Mouse (Mus musculus): Measurements from ENCODE around the gene Tmem129. TPM values are rescaled to one million over a fixed set of nuclear protein-coding genes. Genes with fewer than 3 reads are reported as not detected.

Gene Tmem129
- polyA plus RNA-seq, 1 experiment from 2014 or later = 38.3 TPM

GRCm38 (mm10) chr5:33687142-33687541 is 28.9 kb upstream of the Tmem129 start:
- H3K27ac ChIP-seq (ENCODE audit: low read depth) = no peak overlapping the region
- no peak overlapping the region for H3K9ac ChIP-seq
- H3K27me3 ChIP-seq (ENCODE audit: insufficient read depth, low read length) = no peaks in the 10 kb centered on the region
- WGBS = 65% methylated on average over 4 of the region's 4 CpGs
- ATAC-seq (ENCODE audit: insufficient read depth) (no peak), DNase-seq (no peak)
- no peak overlapping the region for H3K4me2 ChIP-seq
- peaks cover 22% of the 10 kb centered on the region for H3K4me1 ChIP-seq (ENCODE audit: insufficient read depth)
- no peaks in the 10 kb centered on the region for H3K9me3 ChIP-seq (ENCODE audit: low read depth, low read length)
- no peak overlapping the region for H3K4me3 ChIP-seq (ENCODE audit: low read depth, low read length)
- H3K36me3 ChIP-seq (ENCODE audit: insufficient read depth) = no peaks in the 10 kb centered on the region
- TF ChIP-seq CTCF (IDR thresholded peaks at IDR 0.05; ENCODE audit: low read depth) = no peak

- 82% methylated on average over 4 of the region's 4 CpGs for WGBS
- H3K4me1 ChIP-seq (ENCODE audit: insufficient read depth) = peaks cover 15% of the 10 kb centered on the region
- no peak for DNase-seq
- no peaks in the 10 kb centered on the region for H3K27me3 ChIP-seq (ENCODE audit: insufficient read depth, low read length)
- no peaks in the 10 kb centered on the region for H3K36me3 ChIP-seq (ENCODE audit: insufficient read depth)
- H3K27ac ChIP-seq (ENCODE audit: low read depth) = no peak overlapping the region
- TF ChIP-seq CTCF (IDR thresholded peaks at IDR 0.05; ENCODE audit: low read depth) = no peak
- no peaks in the 10 kb centered on the region for H3K9me3 ChIP-seq (ENCODE audit: low read depth, low read length)
- no peak overlapping the region for H3K4me3 ChIP-seq (ENCODE audit: low read depth, low read length)
- no peak for ATAC-seq (ENCODE audit: insufficient read depth)
- H3K4me2 ChIP-seq = no peak overlapping the region
- no peak overlapping the region for H3K9ac ChIP-seq
Observed at GRCm38 (mm10) chr5:33684932-33685331, 26.7 kb upstream of the Tmem129 start.

- Histone ChIP-seq H3K4me1 (ENCODE audit: insufficient read depth) (peaks cover 9% of the 10 kb centered on the region), H3K9me3 (ENCODE audit: low read depth, low read length) (no peaks in the 10 kb centered on the region), H3K4me3 (ENCODE audit: low read depth, low read length) (no peak overlapping the region), H3K4me2 (no peak overlapping the region), H3K36me3 (ENCODE audit: insufficient read depth) (no peaks in the 10 kb centered on the region), H3K27me3 (ENCODE audit: insufficient read depth, low read length) (no peaks in the 10 kb centered on the region), H3K27ac (ENCODE audit: low read depth) (no peak overlapping the region), H3K9ac (no peak overlapping the region)
- 41% methylated on average over 7 of the region's 7 CpGs for WGBS
- peak; percentile 82 for TF ChIP-seq CTCF (IDR thresholded peaks at IDR 0.05; ENCODE audit: low read depth)
- ATAC-seq (ENCODE audit: insufficient read depth) = peak; percentile 64; the same call in 1 of the 2 replicates
- DNase-seq = peak; percentile 87
Observed at GRCm38 (mm10) chr5:33683897-33684652, 25.9 kb upstream of the Tmem129 start.

GRCm38 (mm10) chr5:33682963-33683362 is 24.7 kb upstream of the Tmem129 start:
- TF ChIP-seq CTCF (IDR thresholded peaks at IDR 0.05; ENCODE audit: low read depth) = no peak
- DNase-seq = no peak
- no peaks in the 10 kb centered on the region for H3K36me3 ChIP-seq (ENCODE audit: insufficient read depth)

GRCm38 (mm10) chr5:33681611-33682388 is 23.6 kb upstream of the Tmem129 start:
- Histone ChIP-seq H3K4me2 (no peak overlapping the region), H3K4me3 (ENCODE audit: low read depth, low read length) (no peak overlapping the region)
- WGBS = 73% methylated on average over 15 of the region's 15 CpGs

More at GRCm38 (mm10) chr5:33682963-33683362, 24.7 kb upstream of the Tmem129 start:
- ATAC-seq (ENCODE audit: insufficient read depth) = no peak
- Histone ChIP-seq H3K4me2 (no peak overlapping the region), H3K27ac (ENCODE audit: low read depth) (no peak overlapping the region), H3K9ac (no peak overlapping the region), H3K4me1 (ENCODE audit: insufficient read depth) (no peaks in the 10 kb centered on the region), H3K9me3 (ENCODE audit: low read depth, low read length) (no peaks in the 10 kb centered on the region), H3K27me3 (ENCODE audit: insufficient read depth, low read length) (no peaks in the 10 kb centered on the region), H3K4me3 (ENCODE audit: low read depth, low read length) (no peak overlapping the region)
- 85% methylated on average over 4 of the region's 4 CpGs for WGBS

GRCm38 (mm10) chr5:33681044-33681443 is 22.8 kb upstream of the Tmem129 start:
- WGBS = 57% methylated on average over 3 of the region's 3 CpGs

More at GRCm38 (mm10) chr5:33681611-33682388, 23.6 kb upstream of the Tmem129 start:
- Histone ChIP-seq H3K27ac (ENCODE audit: low read depth) (no peak overlapping the region), H3K9me3 (ENCODE audit: low read depth, low read length) (no peaks in the 10 kb centered on the region), H3K36me3 (ENCODE audit: insufficient read depth) (no peaks in the 10 kb centered on the region), H3K27me3 (ENCODE audit: insufficient read depth, low read length) (no peaks in the 10 kb centered on the region), H3K9ac (no peak overlapping the region), H3K4me1 (ENCODE audit: insufficient read depth) (no peaks in the 10 kb centered on the region)
- no peak for ATAC-seq (ENCODE audit: insufficient read depth)
- no peak for DNase-seq
- TF ChIP-seq CTCF (IDR thresholded peaks at IDR 0.05; ENCODE audit: low read depth) = no peak

GRCm38 (mm10) chr5:33678244-33678643 is 20.0 kb upstream of the Tmem129 start:
- no peak overlapping the region for H3K4me2 ChIP-seq
- H3K36me3 ChIP-seq (ENCODE audit: insufficient read depth) = peaks cover 5% of the 10 kb centered on the region; the same call in 1 of the 2 replicates
- H3K9ac ChIP-seq = no peak overlapping the region
- no peak overlapping the region for H3K4me3 ChIP-seq (ENCODE audit: low read depth, low read length)
- no peaks in the 10 kb centered on the region for H3K9me3 ChIP-seq (ENCODE audit: low read depth, low read length)
- TF ChIP-seq CTCF (IDR thresholded peaks at IDR 0.05; ENCODE audit: low read depth) = no peak
- no peaks in the 10 kb centered on the region for H3K4me1 ChIP-seq (ENCODE audit: insufficient read depth)
- DNase-seq (peak; percentile 53), ATAC-seq (ENCODE audit: insufficient read depth) (no peak)
- H3K27me3 ChIP-seq (ENCODE audit: insufficient read depth, low read length) = no peaks in the 10 kb centered on the region
- H3K27ac ChIP-seq (ENCODE audit: low read depth) = peak overlapping the region; percentile 61; the same call in 1 of the 2 replicates
- 44% methylated on average over 5 of the region's 5 CpGs for WGBS

More at GRCm38 (mm10) chr5:33681044-33681443, 22.8 kb upstream of the Tmem129 start:
- Histone ChIP-seq H3K27ac (ENCODE audit: low read depth) (no peak overlapping the region), H3K4me2 (no peak overlapping the region), H3K36me3 (ENCODE audit: insufficient read depth) (no peaks in the 10 kb centered on the region), H3K9ac (no peak overlapping the region), H3K9me3 (ENCODE audit: low read depth, low read length) (no peaks in the 10 kb centered on the region), H3K4me3 (ENCODE audit: low read depth, low read length) (no peak overlapping the region), H3K27me3 (ENCODE audit: insufficient read depth, low read length) (no peaks in the 10 kb centered on the region), H3K4me1 (ENCODE audit: insufficient read depth) (no peaks in the 10 kb centered on the region)
- DNase-seq (no peak), ATAC-seq (ENCODE audit: insufficient read depth) (no peak)
- TF ChIP-seq CTCF (IDR thresholded peaks at IDR 0.05; ENCODE audit: low read depth) = no peak

All from lung, embryonic 14.5 days (tissue).